Mouse (Mus musculus) embryo, embryonic 11 days (tissue): ENCODE measurements around the gene Olfr923.
"Not testable (repeated sequence)": the region's sequence is repeated elsewhere in the genome, so short reads cannot be mapped to it uniquely, and the experiment has no call there.

ENCODE experiments used
- DNase-seq: peaks from one replicate; pipeline ENCODE4 v3.0.0-alpha.2; 2015

Gene Olfr923

GRCm38 (mm10) chr9:38826245-38826644 is at the start of gene Olfr923:
Gene Olfr923, plus strand, starts transcription at chr9:38826545.
- DNase-seq: no peak

DNA sequence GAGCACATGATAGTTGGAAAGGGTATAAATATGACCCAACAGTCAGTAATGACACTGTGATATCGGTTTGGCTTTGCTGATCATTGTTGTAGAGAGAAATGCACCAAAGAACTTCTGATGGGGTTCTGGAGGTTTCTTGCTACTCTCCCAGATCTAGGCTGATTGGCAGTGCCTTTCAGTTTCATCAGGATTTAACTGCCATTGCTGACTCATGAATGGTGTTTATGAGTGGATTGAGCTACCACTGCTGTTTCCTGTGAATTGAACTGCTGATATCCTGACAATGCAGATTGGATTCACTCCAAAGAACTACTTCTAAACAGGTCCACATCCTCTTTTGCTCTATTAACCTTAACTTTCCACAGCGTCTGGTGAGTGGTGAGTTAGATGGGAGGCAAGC is 33.7 kb upstream of the Olfr923 start:
- no peak for DNase-seq

- DNase-seq: peak; percentile 1
Measured at GRCm38 (mm10) chr9:38805696-38806095, 20.6 kb upstream of the Olfr923 start.

DNA sequence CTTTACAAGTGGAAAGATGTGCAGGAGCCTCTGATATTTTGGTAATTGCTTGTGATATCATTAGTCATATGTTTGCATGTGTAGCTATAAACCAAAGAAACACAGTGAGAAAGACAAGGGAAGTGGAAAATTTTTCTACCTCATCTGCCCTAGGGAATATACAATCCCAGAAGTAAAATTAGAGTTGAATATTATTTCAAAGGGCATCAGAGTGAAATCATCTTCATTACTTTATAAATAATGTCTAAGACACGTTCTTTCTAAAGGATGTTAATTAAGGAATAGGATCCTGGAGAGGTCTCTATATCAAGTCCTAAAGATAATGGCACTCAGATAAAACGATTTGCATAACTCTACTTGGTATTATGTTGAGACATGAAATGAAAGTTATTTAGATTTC is 12.0 kb upstream of the Olfr923 start, which contains the start of gene Olfr922:
Gene Olfr922, plus strand, starts transcription at position 301 of the 400 bp plus-strand sequence.
- DNase-seq: no peak

- DNase-seq: no peak
Measured at GRCm38 (mm10) chr9:38815458-38815986, 10.8 kb upstream of the Olfr923 start.

- DNase-seq: no peak
Measured at GRCm38 (mm10) chr9:38833027-38833426, 6.7 kb downstream of the Olfr923 start.

- no peak for DNase-seq
Measured at GRCm38 (mm10) chr9:38844149-38844548, 17.8 kb downstream of the Olfr923 start, which contains the start of gene Olfr924. Gene Olfr924, plus strand, starts transcription at chr9:38844449.

- DNase-seq: no peak
Measured at GRCm38 (mm10) chr9:38854760-38855159, 28.4 kb downstream of the Olfr923 start, which contains the start of gene Olfr26. Gene Olfr26, plus strand, starts transcription at chr9:38855060.

- not testable (repeated sequence) for DNase-seq
Measured at GRCm38 (mm10) chr9:38874880-38875279, 48.5 kb downstream of the Olfr923 start.

- no peak for DNase-seq
Measured at GRCm38 (mm10) chr9:38876826-38877225, 50.5 kb downstream of the Olfr923 start, which contains the start of gene Olfr926. Gene Olfr926, plus strand, starts transcription at chr9:38877126.
